Mouse (Mus musculus) limb, embryonic 11.5 days (tissue): ENCODE measurements around the gene Nos1ap. TPM values are rescaled to one million over a fixed set of nuclear protein-coding genes. Genes with fewer than 3 reads are reported as not detected.

ENCODE experiments used
- ATAC-seq: fragments of 200-750 bp; cut with Nextera tagmentation; 2 replicates; pipeline ENCODE4 v1.8.0; 2017; ENCODE audit warnings: low read depth; ENCODE audit not compliant: insufficient number of reproducible peaks, low FRiP score, low TSS enrichment
- DNase-seq: peaks from one replicate; pipeline ENCODE4 v3.0.0-alpha.2; 2015; ENCODE audit warnings: low spot score
- H3K27ac ChIP-seq: fragments of 300-500 bp; sonication (generic); replicated peaks from 2 replicates; pipeline ENCODE4 v1.5.1; 2014; ENCODE audit warnings: low read depth, mild to moderate bottlenecking, low read length
- H3K27me3 ChIP-seq: fragments of 300-500 bp; sonication (generic); 2 replicates; pipeline ENCODE4 v1.6.1; 2014; ENCODE audit warnings: mild to moderate bottlenecking, low read length, mixed read lengths; ENCODE audit not compliant: control insufficient read depth, insufficient read depth
- H3K36me3 ChIP-seq: fragments of 300-500 bp; sonication (generic); 2 replicates; pipeline ENCODE4 v1.6.1; 2014; ENCODE audit warnings: mild to moderate bottlenecking, low read length, moderate library complexity, mixed read lengths; ENCODE audit not compliant: control insufficient read depth, insufficient read depth
- H3K4me1 ChIP-seq: fragments of 300-500 bp; sonication (generic); 2 replicates; pipeline ENCODE4 v1.6.1; 2014; ENCODE audit warnings: low read length, mixed read lengths; ENCODE audit not compliant: control insufficient read depth, insufficient read depth
- H3K4me2 ChIP-seq: fragments of 300-500 bp; sonication (generic); 2 replicates; pipeline ENCODE4 v1.6.1; 2014; ENCODE audit warnings: low read depth, mild to moderate bottlenecking, moderate library complexity; ENCODE audit not compliant: severe bottlenecking
- H3K4me3 ChIP-seq: fragments of 300-500 bp; sonication (generic); 2 replicates; pipeline ENCODE4 v1.5.1; 2014; ENCODE audit warnings: low read depth, low read length
- H3K9ac ChIP-seq: fragments of 300-500 bp; sonication (generic); 2 replicates; pipeline ENCODE4 v1.6.1; 2014; ENCODE audit warnings: mild to moderate bottlenecking, low read length
- H3K9me3 ChIP-seq: fragments of 300-500 bp; sonication (generic); 2 replicates; pipeline ENCODE4 v1.6.1; 2016; ENCODE audit warnings: low read length; ENCODE audit not compliant: control insufficient read depth
- WGBS: fragments of 180-500 bp; shearing (Covaris S2); extraction: QIAGEN DNeasy Blood & Tissue Kit; methylation state at CpG from one replicate; pipeline ENCODE4 v1.1.7; 2014; 5-methylcytosine and 5-hydroxymethylcytosine counted together
- polyA plus RNA-seq: library from polyadenylated mRNA; unstranded; fragments of >200 nt; fragmentation: Nextera tagmentation; extraction: Ambion mirVana; gene quantifications from 2 replicates; pipeline ENCODE4 v1.2.1, GENCODE M21; 2014

Gene Nos1ap
- polyA plus RNA-seq, 1 experiment from 2014 or later, result 5.6 TPM

DNA sequence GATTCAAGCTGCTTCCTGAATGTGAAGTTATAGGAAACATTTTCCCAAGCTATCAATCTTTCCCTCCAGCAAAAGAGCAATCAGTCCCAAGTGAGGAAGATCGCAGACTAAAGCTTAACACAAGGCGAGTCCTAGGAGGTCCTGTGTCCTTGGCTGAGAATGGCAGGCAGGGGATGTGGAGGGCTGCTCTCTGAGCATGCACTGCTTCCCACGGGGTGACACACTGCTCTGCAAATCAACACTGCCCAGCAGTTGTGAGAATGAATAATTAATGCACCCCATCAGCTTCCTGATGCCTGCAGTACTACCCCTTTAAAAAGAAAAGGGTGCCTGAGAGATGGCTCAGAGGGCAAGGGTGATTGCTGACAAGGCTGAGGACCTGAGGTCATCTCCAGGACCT is 136.2 kb downstream of the Nos1ap start:
- Histone ChIP-seq H3K4me3 (no peak overlapping the region), H3K36me3 (no peaks in the 10 kb centered on the region), H3K9ac (no peak overlapping the region), H3K27ac (no peak overlapping the region), H3K9me3 (no peaks in the 10 kb centered on the region), H3K27me3 (no peaks in the 10 kb centered on the region), H3K4me2 (no peak overlapping the region), H3K4me1 (peaks cover 5% of the 10 kb centered on the region)
- WGBS, result 60% methylated on average over 3 of the region's 3 CpGs
- no peak for ATAC-seq
- DNase-seq, result no peak

DNA sequence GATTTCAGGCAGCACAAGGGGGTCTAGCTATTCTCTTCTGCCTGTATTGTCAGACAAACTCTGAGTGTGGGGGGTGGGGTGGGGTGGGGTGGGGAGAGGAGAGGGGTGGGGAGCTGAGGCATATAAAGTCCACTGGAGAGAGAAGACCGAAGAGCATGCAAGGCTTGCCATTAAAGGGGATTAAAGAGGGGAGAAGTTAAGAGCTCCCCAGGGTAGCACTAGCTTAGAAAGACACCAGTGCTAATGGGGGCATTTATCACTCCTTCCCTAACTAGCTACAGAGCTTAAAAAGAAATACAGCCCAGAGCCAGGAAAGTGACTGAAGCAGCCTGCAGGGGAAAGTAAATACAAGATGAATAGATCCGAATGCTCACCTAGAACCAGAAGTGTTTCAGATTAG is 141.4 kb downstream of the Nos1ap start:
- Histone ChIP-seq H3K9me3 (no peaks in the 10 kb centered on the region), H3K9ac (no peak overlapping the region), H3K4me1 (peaks cover 5% of the 10 kb centered on the region), H3K36me3 (no peaks in the 10 kb centered on the region), H3K4me2 (no peak overlapping the region), H3K27me3 (no peaks in the 10 kb centered on the region), H3K27ac (no peak overlapping the region), H3K4me3 (no peak overlapping the region)
- WGBS, result 3% methylated on average over 2 of the region's 2 CpGs
- ATAC-seq (no peak), DNase-seq (no peak)

- Histone ChIP-seq H3K9me3 (no peaks in the 10 kb centered on the region), H3K9ac (no peak overlapping the region), H3K4me3 (no peak overlapping the region), H3K27me3 (no peaks in the 10 kb centered on the region), H3K4me1 (peaks cover 5% of the 10 kb centered on the region), H3K4me2 (no peak overlapping the region), H3K27ac (no peak overlapping the region), H3K36me3 (no peaks in the 10 kb centered on the region)
- WGBS, result 65% methylated on average over 3 of the region's 3 CpGs
- DNase-seq (no peak), ATAC-seq (no peak)
These were observed 144.2 kb downstream of the Nos1ap start for GRCm38 (mm10) chr1:170445458-170445857.

- Histone ChIP-seq H3K4me3 (no peak overlapping the region), H3K4me1 (peaks cover 11% of the 10 kb centered on the region), H3K9me3 (no peaks in the 10 kb centered on the region), H3K9ac (no peak overlapping the region), H3K27ac (no peak overlapping the region), H3K4me2 (no peak overlapping the region), H3K36me3 (no peaks in the 10 kb centered on the region), H3K27me3 (no peaks in the 10 kb centered on the region)
- 87% methylated on average over 10 of the region's 10 CpGs for WGBS
- ATAC-seq (no peak), DNase-seq (no peak)
These were observed 149.3 kb downstream of the Nos1ap start for GRCm38 (mm10) chr1:170440367-170440766.

GRCm38 (mm10) chr1:170438471-170439151 is 151.1 kb downstream of the Nos1ap start:
- Histone ChIP-seq H3K27ac (no peak overlapping the region), H3K4me1 (peaks cover 11% of the 10 kb centered on the region), H3K9ac (no peak overlapping the region), H3K27me3 (no peaks in the 10 kb centered on the region), H3K4me3 (no peak overlapping the region), H3K9me3 (no peaks in the 10 kb centered on the region), H3K36me3 (no peaks in the 10 kb centered on the region), H3K4me2 (no peak overlapping the region)
- WGBS, result 28% methylated on average over 7 of the region's 7 CpGs
- peak; percentile 40 for DNase-seq
- ATAC-seq, result peak; percentile 65; the same call in 1 of the 2 replicates

GRCm38 (mm10) chr1:170434146-170434545 is 155.5 kb downstream of the Nos1ap start:
- Histone ChIP-seq H3K27ac (no peak overlapping the region), H3K27me3 (no peaks in the 10 kb centered on the region), H3K4me1 (peaks cover 17% of the 10 kb centered on the region; the same call in 1 of the 2 replicates), H3K36me3 (no peaks in the 10 kb centered on the region), H3K4me2 (no peak overlapping the region), H3K9ac (no peak overlapping the region), H3K4me3 (no peak overlapping the region), H3K9me3 (no peaks in the 10 kb centered on the region)
- ATAC-seq, result no peak
- DNase-seq, result no peak
- 72% methylated on average over 4 of the region's 4 CpGs for WGBS

- no peak overlapping the region for H3K4me3 ChIP-seq
- DNase-seq (no peak), ATAC-seq (no peak)
- H3K27ac ChIP-seq, result no peak overlapping the region
- no peaks in the 10 kb centered on the region for H3K27me3 ChIP-seq
- no peaks in the 10 kb centered on the region for H3K9me3 ChIP-seq
- H3K4me2 ChIP-seq, result no peak overlapping the region
- H3K36me3 ChIP-seq, result no peaks in the 10 kb centered on the region
- peaks cover 12% of the 10 kb centered on the region; the same call in 1 of the 2 replicates for H3K4me1 ChIP-seq
- H3K9ac ChIP-seq, result no peak overlapping the region
These were observed 156.0 kb downstream of the Nos1ap start for GRCm38 (mm10) chr1:170433661-170434060.

- DNase-seq (no peak), ATAC-seq (no peak; the same call in 1 of the 2 replicates)
- Histone ChIP-seq H3K9me3 (no peaks in the 10 kb centered on the region), H3K4me3 (no peak overlapping the region), H3K9ac (no peak overlapping the region), H3K27me3 (no peaks in the 10 kb centered on the region), H3K36me3 (no peaks in the 10 kb centered on the region), H3K4me1 (peaks cover 10% of the 10 kb centered on the region; the same call in 1 of the 2 replicates), H3K4me2 (no peak overlapping the region), H3K27ac (no peak overlapping the region)
- 87% methylated on average over 5 of the region's 5 CpGs for WGBS
These were observed 157.4 kb downstream of the Nos1ap start for GRCm38 (mm10) chr1:170432288-170432687.

DNA sequence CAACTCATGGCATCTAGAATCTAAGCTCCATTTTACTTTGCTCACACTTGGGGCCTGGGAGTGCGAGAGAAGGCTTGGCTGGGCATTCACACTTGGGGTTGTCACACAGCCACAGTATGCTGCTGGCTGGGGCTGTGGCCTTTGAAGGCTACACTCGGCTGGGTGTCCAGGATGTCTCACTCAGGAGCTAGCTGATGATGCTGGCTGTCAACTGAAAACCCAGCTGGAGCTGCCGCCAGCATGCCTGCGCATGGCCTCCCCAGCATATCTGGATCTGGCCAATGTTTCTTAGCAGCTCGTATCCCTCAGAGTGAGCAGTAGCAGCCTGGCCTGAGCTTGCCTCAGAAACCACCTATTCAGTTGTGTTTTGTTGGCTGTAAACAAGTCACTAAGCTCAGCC is 158.3 kb downstream of the Nos1ap start:
- no peak for ATAC-seq
- Histone ChIP-seq H3K9ac (no peak overlapping the region), H3K36me3 (no peaks in the 10 kb centered on the region), H3K27ac (no peak overlapping the region), H3K27me3 (no peaks in the 10 kb centered on the region), H3K4me2 (no peak overlapping the region), H3K4me1 (peaks cover 10% of the 10 kb centered on the region; the same call in 1 of the 2 replicates), H3K4me3 (no peak overlapping the region), H3K9me3 (no peaks in the 10 kb centered on the region)
- peak; percentile 44 for DNase-seq
- WGBS, result 39% methylated on average over 5 of the region's 5 CpGs
